Mouse (Mus musculus) T-helper 17 cell (primary cell): ENCODE measurements around the gene Pias4.
"Not testable (repeated sequence)": the region's sequence is repeated elsewhere in the genome, so short reads cannot be mapped to it uniquely, and the experiment has no call there.

Experiments
- in situ Hi-C, 2 experiments: fragments of 300-600 bp; cut with MboI, MseI; formaldehyde crosslinking; loops; 1 replicate in 1 of 2; 2 replicates in 1 of 2; pipeline ENCODE4 v1.15.1; 2025; ENCODE audit warnings: high pct_unique_total_duplicates in 2 of 2

The Pias4 gene

GRCm38 (mm10) chr10:81169411-81169900 is 1.7 kb upstream of the Pias4 start:
- in situ Hi-C loops, result not testable (repeated sequence)

GRCm38 (mm10) chr10:81168521-81169244 is 960 bp upstream of the Pias4 start:
- in situ Hi-C loops, result no loop called here

GRCm38 (mm10) chr10:81168087-81168431 is 336 bp upstream of the Pias4 start:
- in situ Hi-C loops, result no loop called here

- in situ Hi-C loops, result no loop called here
Measured at GRCm38 (mm10) chr10:81165118-81165517, 2.6 kb downstream of the Pias4 start.

- in situ Hi-C loops, result no loop called here
Measured at GRCm38 (mm10) chr10:81162318-81162652, 5.4 kb downstream of the Pias4 start.

- in situ Hi-C loops, result no loop called here
Measured at GRCm38 (mm10) chr10:81161602-81162317, 6.0 kb downstream of the Pias4 start.

- in situ Hi-C loops, result no loop called here
Measured at GRCm38 (mm10) chr10:81154736-81155135, 13.0 kb downstream of the Pias4 start.

GRCm38 (mm10) chr10:81154313-81154712 is 13.4 kb downstream of the Pias4 start:
- in situ Hi-C loops, result no loop called here

- in situ Hi-C loops, result no loop called here
Measured at GRCm38 (mm10) chr10:81152609-81153008, 15.1 kb downstream of the Pias4 start.

GRCm38 (mm10) chr10:81151261-81151660 is 16.5 kb downstream of the Pias4 start:
- in situ Hi-C loops, result no loop called here

GRCm38 (mm10) chr10:81146296-81146695 is 21.4 kb downstream of the Pias4 start:
- in situ Hi-C loops, result loop anchor here in 1 of 2 experiments (10.0 kb wide), 1 partner anchor 991 kb away; no protein-coding TSS in a partner anchor

GRCm38 (mm10) chr10:81145778-81146177 is 21.9 kb downstream of the Pias4 start:
- in situ Hi-C loops, result loop anchor here in 1 of 2 experiments (10.0 kb wide), 1 partner anchor 991 kb away; no protein-coding TSS in a partner anchor

- in situ Hi-C loops, result loop anchor here in 1 of 2 experiments (10.0 kb wide), 1 partner anchor 991 kb away; no protein-coding TSS in a partner anchor
Measured at GRCm38 (mm10) chr10:81145307-81145706, 22.4 kb downstream of the Pias4 start.

GRCm38 (mm10) chr10:81144667-81145066 is 23.1 kb downstream of the Pias4 start:
- in situ Hi-C loops, result loop anchor here in 1 of 2 experiments (10.0 kb wide), 1 partner anchor 990 kb away; no protein-coding TSS in a partner anchor

GRCm38 (mm10) chr10:81143845-81144437 is 23.8 kb downstream of the Pias4 start:
- in situ Hi-C loops, result loop anchor here in 1 of 2 experiments (10.0 kb wide), 1 partner anchor 989 kb away; no protein-coding TSS in a partner anchor

- in situ Hi-C loops, result loop anchor here in 1 of 2 experiments (10.0 kb wide), 1 partner anchor 988 kb away; no protein-coding TSS in a partner anchor
Measured at GRCm38 (mm10) chr10:81143157-81143633, 24.5 kb downstream of the Pias4 start.

GRCm38 (mm10) chr10:81142551-81142981 is 25.2 kb downstream of the Pias4 start:
- in situ Hi-C loops, result loop anchor here in 1 of 2 experiments (10.0 kb wide), 1 partner anchor 988 kb away; no protein-coding TSS in a partner anchor

- in situ Hi-C loops, result loop anchor here in 1 of 2 experiments (10.0 kb wide), 1 partner anchor 987 kb away; no protein-coding TSS in a partner anchor
Measured at GRCm38 (mm10) chr10:81141455-81142210, 26.1 kb downstream of the Pias4 start.

GRCm38 (mm10) chr10:81140717-81141454 is 26.8 kb downstream of the Pias4 start:
- in situ Hi-C loops, result loop anchor here in 1 of 2 experiments (10.0 kb wide), 1 partner anchor 986 kb away; no protein-coding TSS in a partner anchor

GRCm38 (mm10) chr10:81140005-81140404 is 27.7 kb downstream of the Pias4 start:
- in situ Hi-C loops, result loop anchor here in 1 of 2 experiments (10.0 kb wide), 1 partner anchor 985 kb away; no protein-coding TSS in a partner anchor
